Mouse (Mus musculus): ENCODE measurements at regions not wholly inside any gene's neighbourhood (a gene's known extent, or its start where the extent isn't known, plus 50 kb on each side); places are given as distances from the start of the nearest gene placed in this dataset.

GRCm38 (mm10) chr9:32032521-32033185 lies 83.3 kb upstream of the Arhgap32 start:
- TF ChIP-seq POLR2A (IDR thresholded peaks at IDR 0.05; ENCODE audit: control insufficient read depth, low read depth, low read length): no peak
- TF ChIP-seq CTCF (IDR thresholded peaks at IDR 0.05; ENCODE audit: control insufficient read depth, insufficient read depth, insufficient replicate concordance, low read depth, low read length): no peak
